Mouse (Mus musculus) thymus, adult 2 months (tissue): ENCODE data around the gene Ldhd. TPM values are rescaled to one million over a fixed set of nuclear protein-coding genes. Genes with fewer than 3 reads are reported as not detected.

ENCODE experiments used
- DNase-seq: peaks from one replicate; pipeline ENCODE4 v3.0.0; 2021
- H3K27ac ChIP-seq: fragments of 200-500 bp; 2 replicates; pipeline ENCODE4 v1.5.1; 2012; ENCODE audit warnings: low read length, control low read depth; ENCODE audit not compliant: control insufficient read depth, insufficient read depth
- H3K27me3 ChIP-seq: fragments of 200-500 bp; 2 replicates; pipeline ENCODE4 v1.6.1; 2012; ENCODE audit warnings: mild to moderate bottlenecking, low read length, moderate library complexity, mixed read lengths; ENCODE audit not compliant: control insufficient read depth, insufficient read depth
- H3K36me3 ChIP-seq: fragments of 200-500 bp; 2 replicates; pipeline ENCODE4 v1.6.1; 2012; ENCODE audit warnings: mild to moderate bottlenecking, low read length, moderate library complexity; ENCODE audit not compliant: control insufficient read depth, insufficient read depth
- H3K4me1 ChIP-seq: fragments of 200-500 bp; replicated peaks from 2 replicates; pipeline ENCODE4 v1.6.1; 2012; ENCODE audit warnings: low read length; ENCODE audit not compliant: control insufficient read depth, insufficient read depth
- H3K4me3 ChIP-seq: fragments of 200-500 bp; 2 replicates; pipeline ENCODE4 v1.5.1; 2012; ENCODE audit warnings: mild to moderate bottlenecking, low read length, control low read depth, moderate library complexity; ENCODE audit not compliant: control insufficient read depth, insufficient read depth
- CTCF ChIP-seq: fragments of 200-500 bp; IDR thresholded peaks from 2 replicates; pipeline ENCODE4 v1.5.1; 2012; ENCODE audit warnings: mild to moderate bottlenecking, control low read depth, low read length, moderate library complexity, borderline replicate concordance; ENCODE audit not compliant: control insufficient read depth, poor library complexity, insufficient read depth; ENCODE audit errors: extremely low read depth
- POLR2A ChIP-seq: fragments of 200-500 bp; IDR thresholded peaks from 2 replicates; pipeline ENCODE4 v1.6.1; 2012; ENCODE audit warnings: mild to moderate bottlenecking, low read length, control low read depth, moderate library complexity; ENCODE audit not compliant: control insufficient read depth, poor library complexity, insufficient read depth; ENCODE audit errors: extremely low read depth
- WGBS: fragments of 180-500 bp; shearing (Covaris S2); methylation state at CpG from one replicate; pipeline ENCODE4 v1.1.7; 2018; 5-methylcytosine and 5-hydroxymethylcytosine counted together
- polyA plus RNA-seq: library from polyadenylated mRNA; depleted of rRNA; stranded (reverse); fragments of >200 nt; gene quantifications from 2 replicates; pipeline ENCODE4 v1.2.3, GENCODE M21; 2012

The Ldhd gene
- polyA plus RNA-seq, 1 experiment = 10.4 TPM

DNA sequence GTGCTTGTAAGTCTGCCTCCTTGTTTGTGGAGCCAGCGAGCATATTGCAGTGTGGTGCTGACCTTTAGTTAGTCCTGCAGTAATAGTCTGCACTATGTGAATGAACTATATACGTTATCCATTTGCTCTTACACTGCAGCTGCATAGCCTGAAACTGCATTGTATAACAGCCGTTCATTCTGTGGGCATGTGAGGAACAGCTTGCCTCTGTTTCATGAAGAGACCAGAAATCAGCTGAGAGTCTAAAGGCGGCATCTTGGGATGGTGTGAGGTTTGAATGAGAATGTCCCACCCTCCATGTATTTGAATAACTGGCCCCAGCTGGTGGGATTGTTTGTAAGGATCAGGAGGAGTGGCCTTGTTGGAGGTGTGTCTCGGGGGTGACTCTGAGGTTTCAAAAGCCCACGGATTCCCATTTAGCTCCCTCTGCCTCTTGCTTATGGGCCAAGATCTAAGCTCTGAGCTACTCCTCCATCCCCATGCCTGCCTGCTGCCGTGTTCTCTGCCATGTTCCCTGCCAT, 37.7 kb downstream of the Ldhd start:
- H3K4me1 ChIP-seq = peaks cover 51% of the 10 kb centered on the region
- peak overlapping the region; percentile 96 for H3K27ac ChIP-seq
- TF ChIP-seq POLR2A (no peak), CTCF (no peak)
- DNase-seq = no peak
- no peaks in the 10 kb centered on the region for H3K27me3 ChIP-seq
- H3K4me3 ChIP-seq = peak overlapping the region; percentile 10; the same call in 1 of the 2 replicates
- no peaks in the 10 kb centered on the region; the same call in 1 of the 2 replicates for H3K36me3 ChIP-seq
- 36% methylated on average over 7 of the region's 7 CpGs for WGBS

DNA sequence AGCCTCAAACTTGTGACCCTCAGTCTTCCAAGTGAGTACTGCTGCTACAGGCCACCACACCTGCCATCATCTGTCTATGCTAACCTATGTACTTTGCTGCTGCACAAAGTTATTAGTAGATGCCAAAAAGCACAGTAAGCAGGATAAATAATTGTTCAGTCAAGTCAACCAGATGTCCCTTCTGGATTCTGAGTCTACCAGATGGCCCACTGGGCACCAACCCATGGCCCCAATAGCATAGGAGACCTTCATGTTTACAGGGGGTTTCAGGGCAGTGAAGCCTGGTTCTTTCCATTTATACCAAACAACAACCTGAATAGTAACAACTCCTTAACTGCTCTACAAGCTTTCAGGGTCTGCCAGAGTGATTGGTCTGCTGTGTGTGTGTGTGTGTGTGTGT, 39.0 kb downstream of the Ldhd start:
- Histone ChIP-seq H3K4me1 (peaks cover 53% of the 10 kb centered on the region), H3K4me3 (no peak overlapping the region), H3K36me3 (no peaks in the 10 kb centered on the region; the same call in 1 of the 2 replicates), H3K27me3 (no peaks in the 10 kb centered on the region), H3K27ac (peak overlapping the region; percentile 7)
- TF ChIP-seq POLR2A (no peak), CTCF (no peak)
- DNase-seq = no peak

DNA sequence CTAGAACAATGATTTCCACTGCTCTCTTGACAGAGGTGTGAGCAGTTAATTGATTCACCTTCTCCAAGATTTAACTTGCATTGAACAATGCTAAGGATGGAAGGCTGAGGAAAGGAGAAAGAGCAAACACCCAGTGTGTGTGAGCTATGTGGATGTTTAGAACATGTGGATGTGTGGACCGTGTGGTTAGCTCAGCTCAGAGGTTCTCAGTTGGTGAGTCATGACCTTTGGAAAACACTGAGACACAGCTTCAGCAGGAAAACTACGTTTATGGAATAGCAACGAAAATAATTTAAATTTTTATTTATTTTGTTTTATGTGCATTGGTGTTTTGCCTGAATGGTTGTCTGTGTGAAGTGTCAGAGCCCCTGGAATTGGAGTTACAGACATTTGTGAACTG, 40.0 kb downstream of the Ldhd start:
- Histone ChIP-seq H3K27ac (no peak overlapping the region; the same call in 1 of the 2 replicates), H3K4me3 (no peak overlapping the region), H3K36me3 (no peaks in the 10 kb centered on the region; the same call in 1 of the 2 replicates), H3K27me3 (no peaks in the 10 kb centered on the region), H3K4me1 (peaks cover 55% of the 10 kb centered on the region)
- TF ChIP-seq CTCF (no peak), POLR2A (no peak)
- 66% methylated on average over 3 of the region's 3 CpGs for WGBS
- DNase-seq = no peak

DNA sequence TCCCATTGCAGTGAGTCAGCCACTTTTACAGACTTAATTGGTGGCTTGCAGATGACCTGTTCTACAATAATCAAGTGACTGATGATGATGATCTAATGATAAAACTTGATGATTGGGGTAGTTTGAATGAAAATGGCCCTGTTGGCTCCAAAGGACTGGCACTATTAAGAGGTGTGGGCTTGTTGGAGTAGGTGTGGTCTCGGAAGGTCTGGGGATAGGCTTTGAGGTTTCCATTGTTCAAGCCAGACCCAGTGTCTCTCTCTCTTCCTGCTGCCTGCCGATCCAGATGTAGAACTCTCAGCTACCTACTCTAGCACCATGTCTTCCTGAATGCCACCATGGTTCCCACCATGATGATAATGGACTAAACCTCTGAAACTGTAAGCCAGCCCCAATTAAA, 41.8 kb downstream of the Ldhd start:
- Histone ChIP-seq H3K27ac (no peak overlapping the region), H3K4me3 (no peak overlapping the region), H3K4me1 (peaks cover 59% of the 10 kb centered on the region), H3K36me3 (peaks cover 3% of the 10 kb centered on the region), H3K27me3 (no peaks in the 10 kb centered on the region)
- no peak for TF ChIP-seq CTCF
- no peak for TF ChIP-seq POLR2A
- DNase-seq = no peak
- 90% methylated on average over 2 of the region's 2 CpGs for WGBS

DNA sequence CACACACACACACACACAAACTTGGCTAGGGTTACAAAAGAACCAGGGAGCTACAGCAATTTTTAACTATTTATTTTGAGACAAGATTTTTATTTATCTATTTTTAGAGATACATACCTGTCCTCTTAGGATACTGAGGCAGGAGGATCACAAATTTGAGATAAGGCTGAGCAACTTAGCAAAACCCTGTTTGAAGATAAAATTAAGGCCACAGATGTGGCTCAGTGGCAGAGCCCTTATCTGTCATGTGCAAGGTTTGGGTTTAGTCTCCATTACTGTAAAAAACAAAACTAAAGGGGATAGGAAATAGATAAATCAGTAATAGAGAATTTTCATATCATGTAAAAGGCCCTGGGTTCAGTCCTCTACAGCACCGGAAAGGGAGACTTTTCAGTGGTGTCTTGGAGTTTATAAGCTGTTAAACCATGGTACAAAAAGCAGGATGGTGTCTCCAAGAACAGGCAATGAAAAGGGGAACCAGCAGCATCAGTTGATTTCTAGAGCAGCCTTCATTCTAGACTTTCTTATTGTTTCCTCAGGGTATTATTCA, 42.6 kb downstream of the Ldhd start:
- peaks cover 58% of the 10 kb centered on the region for H3K4me1 ChIP-seq
- WGBS = 29% methylated on average over 1 of the region's 1 CpGs

DNA sequence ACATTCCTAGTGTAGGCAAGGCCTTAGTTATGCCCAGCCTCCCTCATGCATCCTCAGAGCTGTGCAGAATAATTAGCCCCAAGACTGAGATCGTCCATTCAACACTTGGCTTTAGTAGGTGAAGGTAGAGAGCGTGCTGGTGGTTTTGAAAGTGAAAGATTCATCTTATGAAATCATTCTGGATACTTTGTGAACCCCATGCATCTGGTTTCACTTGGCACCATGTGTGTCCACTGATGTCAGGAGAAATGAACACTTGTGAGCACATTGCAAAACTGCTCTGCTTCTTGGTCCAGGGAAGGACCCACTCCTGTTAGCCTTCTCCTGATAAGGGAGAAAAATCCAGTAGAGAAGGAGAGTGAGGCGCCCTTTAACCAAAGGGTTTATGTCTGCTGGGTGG, 45.2 kb downstream of the Ldhd start:
- Histone ChIP-seq H3K27me3 (no peaks in the 10 kb centered on the region), H3K4me1 (peaks cover 54% of the 10 kb centered on the region), H3K36me3 (peaks cover 3% of the 10 kb centered on the region), H3K4me3 (no peak overlapping the region), H3K27ac (no peak overlapping the region; the same call in 1 of the 2 replicates)
- no peak for DNase-seq
- no peak for TF ChIP-seq POLR2A
- WGBS = 70% methylated on average over 3 of the region's 3 CpGs

More for the DNA sequence above, 42.6 kb downstream of the Ldhd start:
- TF ChIP-seq POLR2A (no peak), CTCF (no peak)
- no peaks in the 10 kb centered on the region for H3K27me3 ChIP-seq
- no peak overlapping the region for H3K4me3 ChIP-seq
- no peak for DNase-seq
- H3K36me3 ChIP-seq = peaks cover 3% of the 10 kb centered on the region
- H3K27ac ChIP-seq = no peak overlapping the region

DNA sequence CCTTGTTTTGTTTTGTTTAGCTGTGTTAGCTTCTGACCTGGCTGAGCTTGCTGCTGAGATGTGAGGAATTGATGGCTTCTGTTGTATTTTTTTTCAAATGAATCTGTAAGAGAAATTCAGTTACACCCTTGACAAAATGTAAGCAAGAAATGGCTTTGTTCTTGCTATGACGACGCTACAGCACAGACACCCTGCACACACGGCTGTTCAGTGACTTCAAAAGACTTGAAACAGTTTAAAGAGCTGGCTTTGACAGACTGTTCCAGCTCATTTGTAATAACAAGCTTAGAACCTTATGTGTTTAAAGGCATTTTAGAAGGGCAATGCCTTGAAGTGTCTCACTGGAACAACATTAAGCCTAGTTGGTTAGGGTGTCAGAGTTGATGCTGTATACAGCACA, 47.8 kb downstream of the Ldhd start:
- Histone ChIP-seq H3K4me3 (no peak overlapping the region), H3K36me3 (peaks cover 12% of the 10 kb centered on the region), H3K27ac (peak overlapping the region; percentile 64; the same call in 1 of the 2 replicates), H3K4me1 (peaks cover 59% of the 10 kb centered on the region), H3K27me3 (no peaks in the 10 kb centered on the region)
- TF ChIP-seq CTCF (no peak), POLR2A (no peak)
- DNase-seq = no peak
- WGBS = 8% methylated on average over 3 of the region's 3 CpGs
